ENCODE assay signal across 16 mouse cellular contexts in the genomic region with DNA sequence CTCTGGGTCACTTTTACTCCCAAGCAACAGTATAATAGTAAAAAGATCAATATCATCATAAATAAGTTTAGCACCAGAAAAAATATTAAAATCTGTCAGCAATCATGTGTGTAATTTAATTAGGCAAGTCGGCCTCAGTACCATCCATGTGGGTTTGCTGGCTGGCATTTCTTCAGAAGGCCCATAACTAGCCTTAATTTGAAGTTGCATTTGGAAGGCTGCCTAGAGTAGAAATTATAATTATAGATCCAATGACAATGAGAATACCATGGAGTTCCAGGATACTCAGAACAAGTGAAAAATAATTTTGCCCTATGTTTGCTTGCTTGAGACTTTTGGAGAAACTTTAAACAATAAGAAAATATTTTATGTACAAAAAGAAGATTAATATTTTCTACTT.
"Had no signal": no experiment of that assay in that cellular context is flagged by ENCODE, and none has a peak within 500 bp of the region (broad histone marks: within the 10 kb centered on the region; RNA-seq: fewer than 3 reads in every experiment).

No protein-coding gene starts in this region.

- H3K4me1 ChIP-seq: limb, embryonic 15.5 days; liver, embryonic 12.5 days; midbrain, embryonic 10.5 days; midbrain, embryonic 15.5 days; neural tube, embryonic 13.5 days had no signal

- H3K4me3 ChIP-seq: layer of hippocampus, adult 2 months; limb, embryonic 15.5 days; liver, embryonic 12.5 days; midbrain, embryonic 10.5 days; midbrain, embryonic 15.5 days; neural tube, embryonic 13.5 days had no signal

- H3K27ac ChIP-seq: layer of hippocampus, adult 2 months; limb, embryonic 15.5 days; liver, embryonic 12.5 days; midbrain, embryonic 10.5 days; midbrain, embryonic 15.5 days; neural tube, embryonic 13.5 days had no signal

- ATAC-seq: intestine, postnatal 0 days; liver, embryonic 12.5 days; midbrain, embryonic 15.5 days had no signal

- H3K4me2 ChIP-seq: limb, embryonic 15.5 days; liver, embryonic 12.5 days; lung, embryonic 14.5 days; midbrain, embryonic 15.5 days; neural tube, embryonic 13.5 days had no signal

- H3K9ac ChIP-seq: limb, embryonic 15.5 days; liver, embryonic 12.5 days; lung, embryonic 14.5 days; midbrain, embryonic 15.5 days; neural tube, embryonic 13.5 days had no signal

- H3K27me3 ChIP-seq: limb, embryonic 15.5 days; liver, embryonic 12.5 days; midbrain, embryonic 15.5 days; neural tube, embryonic 13.5 days had no signal

- DNase-seq: kidney, adult 8-10 months; kidney, postnatal 25 days; lung, embryonic 14.5 days; lung, postnatal 10 days; lung, postnatal 4 days; right cerebral cortex, postnatal 4 days; spleen, adult 18-20 months; thymus, adult 18-20 months; thymus, postnatal 14 days had no signal

- H3K36me3 ChIP-seq: limb, embryonic 15.5 days; liver, embryonic 12.5 days; midbrain, embryonic 10.5 days; midbrain, embryonic 15.5 days; neural tube, embryonic 13.5 days had no signal

- H3K9me3 ChIP-seq: limb, embryonic 15.5 days; liver, embryonic 12.5 days; midbrain, embryonic 10.5 days; midbrain, embryonic 15.5 days; neural tube, embryonic 13.5 days had no signal
